Mouse (Mus musculus) heart, adult 2 months (tissue): ENCODE data around the gene Mrpl34.
A peak's percentile ranks its signal among the peaks of the same experiment; 100 is the strongest.

Experiments
- CTCF ChIP-seq: fragments of 200-600 bp; IDR thresholded peaks from 2 replicates; pipeline ENCODE4 v1.8.1; 2022; ENCODE audit warnings: antibody characterized with exemption, mild to moderate bottlenecking, moderate library complexity
- EP300 ChIP-seq: fragments of 200-500 bp; IDR thresholded peaks from 2 replicates; pipeline ENCODE4 v1.6.1; 2011; ENCODE audit warnings: low read depth, low read length, control low read depth; ENCODE audit not compliant: insufficient read depth
- POLR2A ChIP-seq: fragments of 200-500 bp; IDR thresholded peaks from 2 replicates; pipeline ENCODE4 v1.6.1; 2011; ENCODE audit warnings: mild to moderate bottlenecking, low read depth, low read length, control low read depth; ENCODE audit not compliant: insufficient read depth

GRCm38 (mm10) chr8:71513018-71513754 is 48.4 kb downstream of the Mrpl34 start:
- TF ChIP-seq CTCF = peak; percentile 40
- TF ChIP-seq POLR2A = no peak
- no peak for TF ChIP-seq EP300
